8 mouse cellular contexts compared by ENCODE assay signal in the genomic region with DNA sequence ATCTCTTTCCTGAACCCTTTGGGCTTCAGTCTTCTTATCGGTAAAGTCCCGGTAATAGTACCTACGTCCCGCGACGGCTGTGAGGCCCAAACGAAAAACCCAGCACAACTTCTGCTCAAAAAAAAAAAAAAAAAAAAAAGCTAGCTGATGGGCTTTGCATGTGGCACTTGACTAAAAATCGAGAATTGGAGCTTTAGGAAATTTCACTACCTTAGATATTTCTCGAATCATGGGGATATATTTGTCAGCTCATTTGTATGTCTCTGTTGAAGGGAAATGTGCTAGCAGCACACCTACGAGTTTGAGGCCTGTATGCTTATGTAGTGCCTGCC. TPM values are rescaled to one million over a fixed set of nuclear protein-coding genes. Genes with fewer than 3 reads are reported as not detected.
DNase-seq lines count a peak whose midpoint lies in the region; ATAC-seq and TF ChIP-seq lines count a peak whose summit lies in the region.

No protein-coding gene starts in this region.

- TF ChIP-seq POLR2A in testis, adult 2 months (IDR thresholded peaks at IDR 0.05; ENCODE audit: control insufficient read depth, low read depth, low read length), result no peak

- 2% methylated on average over 10 of the region's 10 CpGs for WGBS in liver, embryonic 11.5 days

- H3K4me3 ChIP-seq in testis, adult 2 months (ENCODE audit: control insufficient read depth, low read depth, low read length), result peak overlapping the region; percentile 90
- H3K4me3 ChIP-seq in liver, embryonic 11.5 days (ENCODE audit: low read depth, low read length), result peak overlapping the region; percentile 91

- ATAC-seq in CD4-positive, CD25-positive, alpha-beta regulatory T cell, adult 4 months, result no peak
- no peak; the same call in 1 of the 2 replicates for ATAC-seq in liver, embryonic 11.5 days (replicated peaks; ENCODE audit: low FRiP score)
- no peak for ATAC-seq in granulocyte monocyte progenitor cell, adult 5-6 weeks (replicated peaks; ENCODE audit: poor library complexity, severe bottlenecking)

- peak; percentile 8 for DNase-seq in CD4-positive, CD25-positive, alpha-beta regulatory T cell, adult 2 months (ENCODE audit: low read depth, low spot score)
- no peak for DNase-seq in testis, postnatal 14 days (ENCODE audit: low spot score)
- no peak for DNase-seq in liver, embryonic 11.5 days (ENCODE audit: low spot score)
- DNase-seq in layer of hippocampus, adult 11-12 months (ENCODE audit: low spot score), result no peak
- DNase-seq in frontal cortex, postnatal 25 days (ENCODE audit: low spot score in 2 of 2), result no peak

- TF ChIP-seq CTCF in testis, adult 2 months (IDR thresholded peaks at IDR 0.05; ENCODE audit: control insufficient read depth, insufficient read depth, insufficient replicate concordance, low read depth, low read length), result no peak

- H3K4me1 ChIP-seq in testis, adult 2 months (ENCODE audit: control insufficient read depth, insufficient read depth, low read length), result no peaks in the 10 kb centered on the region
- peaks cover 11% of the 10 kb centered on the region for H3K4me1 ChIP-seq in liver, embryonic 11.5 days (replicated peaks; ENCODE audit: control insufficient read depth, insufficient read depth, low read length)

- H3K4me2 ChIP-seq in liver, embryonic 11.5 days, result peak overlapping the region; percentile 86

- no peaks in the 10 kb centered on the region for H3K36me3 ChIP-seq in testis, adult 2 months (ENCODE audit: control insufficient read depth, insufficient read depth, low read length)
- 0 out of 2 replicates have a peak, but pooled peaks cover 2% of the 10 kb centered on the region for H3K36me3 ChIP-seq in liver, embryonic 11.5 days (ENCODE audit: control insufficient read depth, insufficient read depth, low read length)

- peak overlapping the region; percentile 96 for H3K9ac ChIP-seq in liver, embryonic 11.5 days (ENCODE audit: low read depth, low read length)

- no peaks in the 10 kb centered on the region for H3K9me3 ChIP-seq in liver, embryonic 11.5 days (ENCODE audit: control insufficient read depth, low read length)

- H3K27ac ChIP-seq in testis, adult 2 months (ENCODE audit: control insufficient read depth, insufficient read depth, low read depth, low read length), result peak overlapping the region; percentile 62; the same call in 1 of the 2 replicates
- no peak overlapping the region for H3K27ac ChIP-seq in liver, embryonic 11.5 days (ENCODE audit: low read depth, low read length)

- no peaks in the 10 kb centered on the region for H3K27me3 ChIP-seq in testis, adult 2 months (ENCODE audit: control insufficient read depth, insufficient read depth, low read length)
- H3K27me3 ChIP-seq in liver, embryonic 11.5 days (replicated peaks; ENCODE audit: control insufficient read depth, insufficient read depth, low read length), result no peaks in the 10 kb centered on the region

RNA-seq across cellular contexts. Expression of gene Arpp19, which starts 0.9 kb away (rescaled TPM):
- 100 to 1,000 TPM; 284 to 368 TPM for polyA plus RNA-seq in CD4-positive, CD25-positive, alpha-beta regulatory T cell, adult 4 months (2017; shearing (Covaris generic))
- polyA plus RNA-seq in testis, adult 2 months (2012; rRNA removed), result 8.9 and 14.0 TPM in 2 replicates
- 322 and 335 TPM in 2 replicates for polyA plus RNA-seq in liver, embryonic 11.5 days (2014; fragmentation: Nextera tagmentation; extraction: Ambion mirVana)
- 173 and 243 TPM in 2 replicates for total RNA-seq in granulocyte monocyte progenitor cell, adult 5-6 weeks (2014; fragmentation: Nextera tagmentation)
- 122 and 177 TPM in 2 replicates for total RNA-seq in granulocyte monocyte progenitor cell, adult 5-6 weeks (2017)

RNA-seq across cellular contexts. Expression of gene Myo5a, which starts 32.5 kb away (rescaled TPM):
- polyA plus RNA-seq in CD4-positive, CD25-positive, alpha-beta regulatory T cell, adult 4 months (2017; shearing (Covaris generic)), result 1 to 10 TPM; 6.0 to 8.2 TPM
- polyA plus RNA-seq in testis, adult 2 months (2012; rRNA removed), result 6.7 and 7.6 TPM in 2 replicates
- 7.0 and 7.5 TPM in 2 replicates for polyA plus RNA-seq in liver, embryonic 11.5 days (2014; fragmentation: Nextera tagmentation; extraction: Ambion mirVana)
- 78.8 and 90.2 TPM in 2 replicates for total RNA-seq in granulocyte monocyte progenitor cell, adult 5-6 weeks (2014; fragmentation: Nextera tagmentation)
- total RNA-seq in granulocyte monocyte progenitor cell, adult 5-6 weeks (2017), result 134 and 136 TPM in 2 replicates

Comparison
In these comparisons a context has a peak if more than half of its experiments do, and no peak if none do; other contexts are left out.
1. RNA of gene Arpp19, which starts 0.9 kb away (polyA plus RNA-seq): 284 to 368 TPM in CD4-positive, CD25-positive, alpha-beta regulatory T cell, adult 4 months and 322 to 335 TPM in liver, embryonic 11.5 days; 8.9 to 14.0 TPM in testis, adult 2 months; every median in the first group is over 10 times any median in the second.